Mouse (Mus musculus): ENCODE measurements around the gene Ece2.

The Ece2 gene

DNA sequence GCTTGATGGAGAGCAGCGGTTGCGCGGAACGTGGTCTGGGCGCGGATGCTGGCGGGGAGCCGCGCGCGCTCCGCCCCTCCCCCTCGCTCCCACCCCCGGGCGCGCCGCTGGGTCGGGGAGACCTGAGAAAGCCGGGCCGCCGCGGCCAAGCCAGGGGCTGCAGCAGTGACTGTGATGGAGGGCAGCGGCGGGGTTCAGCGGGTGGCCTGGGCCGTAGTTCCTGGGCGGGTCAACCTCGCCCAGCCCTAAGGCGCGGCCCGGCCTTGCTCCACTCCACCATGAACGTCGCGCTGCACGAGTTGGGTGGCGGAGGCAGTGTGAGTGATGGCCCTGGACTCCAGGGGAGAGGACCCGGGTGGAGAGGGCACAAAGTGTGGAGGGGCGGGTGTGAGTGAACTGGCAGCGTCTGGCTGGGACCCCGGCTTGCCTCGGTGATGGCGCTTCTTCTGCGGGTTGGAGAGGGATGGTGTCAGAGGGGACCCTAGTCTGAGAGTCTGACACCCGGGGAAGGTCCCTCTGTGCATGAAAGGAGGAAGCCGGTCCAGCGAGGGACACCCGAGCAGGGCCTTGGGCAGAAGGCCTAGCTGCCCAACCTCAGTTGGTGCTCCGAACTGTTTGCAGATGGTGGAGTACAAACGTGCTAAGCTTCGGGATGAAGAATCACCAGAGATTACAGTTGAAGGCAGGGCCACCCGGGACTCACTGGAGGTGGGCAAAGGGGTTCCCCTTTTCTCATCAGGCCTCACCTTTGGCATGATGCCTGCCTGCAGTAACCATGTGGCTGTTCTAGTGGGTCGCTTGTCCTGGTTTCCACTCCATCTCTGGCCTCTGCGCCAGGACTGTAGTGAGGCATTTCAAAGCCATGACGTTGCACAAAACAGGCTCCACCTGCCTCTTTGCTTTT is at the start of gene Ece2:
Gene Ece2 (plus strand): TSS at position 98 of the 904 bp plus-strand sequence.
- DNase-seq (ENCODE audit: low read depth, low spot score): peak; percentile 76

GRCm38 (mm10) chr16:20589366-20589938 is 40.2 kb upstream of the Ece2 start, which contains the start of gene Vwa5b2:
TSS of gene Vwa5b2 (plus strand) at chr16:20589471.
- DNase-seq (ENCODE audit: low read depth, low spot score): peak; percentile 66

GRCm38 (mm10) chr16:20589939-20590679 is 39.5 kb upstream of the Ece2 start:
- peak; percentile 78 for DNase-seq (ENCODE audit: low read depth, low spot score)

DNA sequence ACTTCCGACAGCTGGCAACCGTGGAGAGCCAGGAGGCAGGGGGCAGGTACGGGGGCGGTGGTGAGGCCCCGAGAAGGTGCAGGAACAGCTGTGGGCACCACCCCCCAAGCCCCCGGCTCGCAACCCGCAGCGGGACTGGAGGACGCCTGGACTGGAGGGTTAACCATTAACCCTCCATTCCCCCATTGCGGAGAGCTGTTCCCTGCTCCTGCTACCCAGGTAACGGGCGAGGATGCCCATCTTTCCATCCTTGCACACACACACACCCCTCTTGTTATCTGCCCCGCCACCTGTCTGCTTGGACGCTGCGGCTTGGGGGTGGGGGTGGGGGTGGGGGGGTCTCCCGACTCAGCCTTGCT is 39.0 kb upstream of the Ece2 start:
- no peak for DNase-seq (ENCODE audit: low read depth, low spot score)

DNA sequence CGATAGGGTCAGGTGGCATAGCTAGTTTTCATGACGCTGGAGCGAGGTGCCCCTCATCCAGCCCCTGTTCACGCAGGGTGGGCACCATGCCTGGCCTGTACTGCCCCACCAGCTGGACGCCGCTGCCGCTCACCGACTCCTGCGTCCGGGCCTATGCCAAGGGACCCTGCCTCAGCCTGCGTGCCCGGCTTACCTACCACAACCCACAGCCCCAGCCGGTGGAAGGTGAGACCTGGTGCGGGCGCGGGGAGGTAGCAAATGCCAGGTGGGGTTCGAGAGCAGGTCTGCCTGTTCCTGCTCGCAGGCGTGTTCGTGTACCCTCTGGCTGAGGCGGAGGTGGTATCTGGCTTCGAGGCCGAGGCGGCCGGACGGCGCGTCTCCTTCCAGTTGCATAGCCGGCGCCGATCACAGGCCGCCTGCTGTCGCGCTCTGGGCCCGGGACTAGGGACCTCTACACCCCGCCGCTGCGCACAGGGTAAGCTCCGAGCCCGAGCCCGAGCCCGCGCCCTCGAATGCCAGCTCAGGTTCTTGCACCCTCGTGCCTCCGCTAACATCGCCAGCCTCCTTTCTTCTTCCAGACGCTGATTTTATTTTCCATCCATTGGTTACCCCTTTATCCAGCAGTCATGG is 38.4 kb upstream of the Ece2 start:
- no peak for DNase-seq (ENCODE audit: low read depth, low spot score)

- no peak for DNase-seq (ENCODE audit: low read depth, low spot score)
Observed at GRCm38 (mm10) chr16:20595060-20595673, 34.5 kb upstream of the Ece2 start.

- no peak for DNase-seq (ENCODE audit: low read depth, low spot score)
Observed at GRCm38 (mm10) chr16:20595737-20596136, 33.9 kb upstream of the Ece2 start.

- no peak for DNase-seq (ENCODE audit: low read depth, low spot score)
Observed at GRCm38 (mm10) chr16:20596687-20597441, 32.8 kb upstream of the Ece2 start.

DNA sequence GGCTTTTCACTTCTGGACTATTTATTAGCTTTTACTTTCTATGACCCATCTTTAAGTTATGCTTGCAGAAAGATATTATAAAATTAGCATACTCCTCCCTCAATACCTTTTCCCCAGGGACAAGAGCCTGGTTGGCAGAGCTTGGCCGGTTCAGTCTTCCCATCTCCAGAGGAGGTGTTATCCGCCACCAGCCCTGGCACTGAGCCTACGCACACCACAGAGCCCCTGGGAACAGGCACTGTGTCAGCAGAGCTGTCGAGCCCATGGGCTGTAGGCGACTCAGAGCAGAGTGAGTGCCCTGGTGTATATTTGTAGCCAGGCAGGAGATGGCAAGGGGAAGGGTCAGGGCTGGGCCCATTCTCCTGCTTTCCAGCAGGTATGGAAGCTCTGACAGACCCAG is 29.1 kb upstream of the Ece2 start:
- peak; percentile 34 for DNase-seq (ENCODE audit: low read depth, low spot score)

GRCm38 (mm10) chr16:20604705-20605104 is 24.9 kb upstream of the Ece2 start:
- peak; percentile 21 for DNase-seq (ENCODE audit: low read depth, low spot score)

GRCm38 (mm10) chr16:20610501-20611356 is 18.9 kb upstream of the Ece2 start:
- peak; percentile 94 for DNase-seq (ENCODE audit: low read depth, low spot score)

GRCm38 (mm10) chr16:20611357-20612227 is 18.0 kb upstream of the Ece2 start, which contains the start of the genes Eef1akmt4, Gm49333 and Alg3:
TSS of gene Eef1akmt4 (plus strand) at chr16:20611593.
TSS of gene Gm49333 (plus strand) at chr16:20611610.
TSS of gene Alg3 (minus strand) at chr16:20611735.
- DNase-seq (ENCODE audit: low read depth, low spot score): peak; percentile 96

DNA sequence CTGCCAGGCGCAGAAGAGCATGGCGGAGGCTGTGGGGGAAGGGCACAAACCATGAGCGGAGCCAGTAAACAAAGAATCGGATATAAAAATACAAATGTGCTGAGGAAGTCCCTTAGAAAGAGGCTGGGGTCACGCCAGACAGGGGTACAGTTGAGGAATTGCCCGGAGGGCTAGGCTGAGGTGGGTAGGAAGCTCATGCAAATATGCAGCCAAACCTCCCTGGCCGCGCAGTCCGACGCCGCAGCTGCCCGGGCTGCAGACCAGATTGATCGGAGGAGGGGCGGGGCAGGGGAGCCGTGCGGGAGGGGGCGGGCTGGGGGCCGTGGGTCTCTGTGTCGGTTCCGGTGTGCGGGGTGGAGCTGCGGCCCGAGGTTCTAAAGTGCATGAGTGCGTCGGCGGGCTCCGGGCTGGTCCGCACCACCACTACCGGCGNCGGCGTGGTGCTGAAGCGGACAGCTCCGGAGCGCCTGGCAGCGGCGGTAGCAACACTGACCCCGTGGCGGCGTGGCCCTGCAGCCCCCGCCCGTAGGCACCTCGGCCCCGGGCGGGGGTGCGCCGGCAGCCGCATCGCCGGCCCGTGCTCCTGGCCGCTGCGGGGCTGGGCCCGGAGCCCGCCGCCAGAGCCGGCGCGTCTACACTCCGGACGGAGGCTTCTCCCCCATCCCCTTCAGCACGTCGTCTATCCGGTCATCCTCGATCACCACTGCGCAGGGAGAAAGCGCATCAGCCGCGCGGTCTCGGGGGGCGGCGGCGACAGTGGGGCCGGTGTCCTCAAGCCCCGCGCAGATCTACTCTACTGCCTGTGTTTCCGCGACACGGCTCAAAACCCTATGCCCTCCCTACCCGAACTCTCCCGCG is 9.9 kb upstream of the Ece2 start:
- peak; percentile 20 for DNase-seq (ENCODE audit: low read depth, low spot score)

DNA sequence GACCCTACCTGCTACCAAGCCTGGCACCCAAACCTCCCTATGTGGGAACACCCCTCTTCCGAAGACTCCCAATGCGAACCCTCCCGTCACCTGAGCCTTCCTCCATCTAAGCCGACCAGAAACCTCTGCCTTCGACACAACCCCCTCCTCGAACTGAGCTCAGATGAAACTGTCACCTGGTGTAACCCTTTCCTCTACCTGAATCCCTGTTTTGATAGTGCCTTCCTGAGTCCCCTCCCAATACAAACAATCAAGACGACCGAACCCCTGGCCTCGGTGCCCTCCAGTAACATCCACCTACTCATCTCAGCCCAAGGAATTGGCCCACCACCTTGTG is 9.3 kb upstream of the Ece2 start:
- DNase-seq (ENCODE audit: low read depth, low spot score): peak; percentile 22

DNA sequence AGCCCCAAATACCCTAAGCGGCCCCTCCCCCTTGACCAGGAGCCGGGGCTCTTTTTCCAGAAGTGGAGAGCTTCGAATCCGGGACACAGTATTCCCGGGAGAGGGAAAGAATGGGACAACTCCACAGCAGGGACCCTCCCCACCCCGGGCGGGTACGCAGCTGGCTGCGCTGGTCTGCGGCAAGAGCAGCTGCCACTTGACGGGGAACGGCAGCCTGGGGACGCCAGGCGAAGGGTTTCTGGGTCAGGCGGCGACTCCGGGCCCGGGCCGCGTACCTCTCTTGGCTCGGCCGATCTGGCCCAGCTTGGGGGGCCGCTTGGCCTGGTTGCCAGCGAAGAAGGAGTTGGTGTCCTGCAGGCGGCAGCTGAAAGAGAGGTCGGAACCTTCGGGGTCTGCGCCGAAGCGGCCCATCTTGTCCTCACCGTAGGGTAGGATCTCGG is 8.9 kb upstream of the Ece2 start:
- peak; percentile 11 for DNase-seq (ENCODE audit: low read depth, low spot score)

- peak; percentile 79 for DNase-seq (ENCODE audit: low read depth, low spot score)
Observed at GRCm38 (mm10) chr16:20621191-20621990, 8.2 kb upstream of the Ece2 start, which contains the start of gene Camk2n2. TSS of gene Camk2n2 (minus strand) at chr16:20621287.

Data from brain, adult 2 months (tissue).